Mouse (Mus musculus): ENCODE measurements at regions not wholly inside any gene's neighbourhood (a gene's known extent, or its start where the extent isn't known, plus 50 kb on each side); places are given as distances from the start of the nearest gene placed in this dataset.

DNA sequence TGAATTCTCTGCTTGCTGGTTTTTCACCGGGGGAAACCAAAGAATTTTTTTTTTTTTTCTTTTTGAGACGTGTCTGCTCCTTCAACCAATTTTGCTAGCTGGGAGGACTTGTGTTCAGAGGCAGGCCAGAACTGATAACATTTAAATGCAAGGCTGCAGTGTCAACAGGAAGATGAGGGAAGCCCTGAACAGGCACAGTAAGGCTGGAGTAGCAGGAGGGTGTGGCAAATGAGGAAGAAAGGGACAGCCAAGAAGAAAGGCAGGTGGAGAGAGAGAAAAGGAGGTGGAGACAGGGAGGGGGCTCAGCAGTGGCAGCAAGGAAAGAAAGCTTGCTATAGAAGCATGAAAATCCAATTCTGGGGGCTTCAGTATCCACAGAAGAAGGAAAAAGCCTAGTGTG lies 130.4 kb upstream of the Cadm1 start:
- DNase-seq, result no peak

DNA sequence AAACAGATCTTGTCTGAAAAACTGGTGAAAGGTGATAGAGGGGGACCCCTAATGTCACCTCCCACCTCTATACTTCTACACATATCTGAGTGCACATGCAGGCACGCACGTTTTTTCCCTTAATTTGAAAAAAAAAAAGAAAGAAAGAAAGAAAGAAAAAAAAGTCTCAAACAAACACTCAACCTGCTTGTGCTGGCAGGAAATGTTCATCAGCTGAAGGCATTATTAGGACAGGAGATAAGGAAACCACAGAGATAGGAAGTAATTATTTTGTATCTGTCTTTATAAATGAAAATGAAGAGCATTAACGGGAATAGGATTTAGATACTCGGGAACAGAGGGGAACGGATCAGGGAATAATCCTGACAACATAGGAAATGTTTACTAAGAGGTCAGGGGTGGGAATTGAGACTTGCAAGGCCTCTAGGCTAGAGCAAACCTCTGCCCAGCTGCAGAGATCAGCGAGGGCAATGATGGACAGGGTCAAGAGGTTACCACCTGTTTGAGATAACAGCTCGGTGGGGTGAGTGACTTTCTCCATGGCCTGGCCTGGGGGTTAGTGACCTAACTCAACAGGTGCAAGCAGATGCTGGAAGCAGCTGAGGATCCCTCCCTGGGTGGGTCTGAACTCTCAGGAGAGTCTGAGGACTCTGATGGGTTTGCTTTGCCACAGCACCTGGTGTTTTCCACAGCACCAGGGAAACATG lies 129.7 kb upstream of the Cadm1 start:
- no peak for DNase-seq

DNA sequence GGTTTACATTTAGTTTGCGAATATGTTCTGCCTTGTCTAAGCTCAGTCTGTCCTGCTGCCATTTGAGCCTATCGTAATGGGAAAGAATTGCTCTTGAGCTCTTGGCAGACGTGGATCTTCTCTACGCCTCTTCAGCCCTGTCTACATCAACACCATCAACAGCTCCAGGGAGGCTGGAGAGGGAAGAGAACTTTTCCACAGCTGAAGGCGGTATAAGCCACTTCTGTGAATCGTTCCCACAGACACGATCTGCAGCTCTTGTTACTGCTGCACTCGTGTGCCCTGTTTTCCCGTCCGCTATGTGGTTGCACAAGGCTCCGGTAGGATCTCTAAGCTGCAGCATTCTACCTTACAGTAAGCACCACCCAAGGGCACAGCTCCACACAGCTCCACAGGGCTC lies 128.5 kb upstream of the Cadm1 start:
- DNase-seq, result no peak

DNA sequence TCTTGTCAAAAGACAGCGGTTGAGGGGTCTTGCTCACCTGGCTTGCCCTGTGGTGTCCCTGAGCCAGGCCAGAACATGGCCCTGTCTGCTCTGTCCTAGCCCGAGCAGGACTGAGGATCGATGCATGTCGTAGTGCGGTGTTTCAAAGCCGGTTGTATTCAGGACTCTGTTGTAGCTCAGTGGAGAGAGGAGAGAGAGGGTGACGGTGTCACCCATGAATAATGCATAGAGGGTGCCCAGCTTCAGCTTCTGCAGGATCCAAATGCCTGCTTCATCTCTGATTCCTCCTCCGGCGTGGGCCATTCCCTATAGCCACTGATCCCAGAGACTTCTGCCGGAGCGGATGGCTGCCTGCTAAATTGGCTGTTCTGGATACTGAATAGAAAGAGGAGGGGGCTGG lies 126.7 kb upstream of the Cadm1 start:
- no peak for DNase-seq

DNA sequence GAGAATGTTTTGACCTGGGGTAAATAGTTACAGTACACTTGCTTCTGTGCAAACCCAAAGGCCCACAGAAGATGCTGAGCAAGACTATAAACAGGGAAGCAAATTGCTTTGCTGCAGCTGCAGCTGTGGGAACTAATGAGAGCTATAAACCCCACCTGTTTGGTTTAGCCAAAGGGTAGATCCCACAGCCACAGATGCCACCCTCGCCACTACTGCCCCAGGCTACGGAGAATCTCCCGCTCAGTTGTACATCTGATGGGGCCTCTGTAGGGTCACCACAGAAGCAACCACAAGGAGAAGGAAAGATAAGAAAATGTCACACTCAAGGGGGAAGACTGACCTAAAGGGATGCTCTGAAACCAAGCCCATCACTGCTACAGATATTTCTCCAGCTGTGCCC lies 125.2 kb upstream of the Cadm1 start:
- DNase-seq, result no peak

DNA sequence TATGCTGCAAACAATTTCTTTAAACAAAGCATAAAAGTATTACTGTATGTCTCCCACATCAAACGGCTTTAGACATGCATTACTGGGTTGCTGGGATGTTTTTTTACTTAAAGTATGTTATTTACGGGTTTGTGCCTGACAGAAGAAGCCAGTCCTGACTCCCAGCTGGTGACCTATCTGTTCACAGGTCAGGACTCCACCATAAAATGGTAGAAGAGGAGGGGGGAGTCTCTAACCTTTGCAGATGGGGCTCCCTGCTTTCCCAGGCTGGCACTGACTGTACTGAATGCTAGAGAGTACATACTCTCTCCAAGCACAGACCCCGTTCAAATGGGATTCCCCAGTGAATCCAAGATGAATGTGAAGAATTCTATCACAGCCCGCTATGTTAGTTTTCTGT lies 124.4 kb upstream of the Cadm1 start:
- no peak for DNase-seq

DNA sequence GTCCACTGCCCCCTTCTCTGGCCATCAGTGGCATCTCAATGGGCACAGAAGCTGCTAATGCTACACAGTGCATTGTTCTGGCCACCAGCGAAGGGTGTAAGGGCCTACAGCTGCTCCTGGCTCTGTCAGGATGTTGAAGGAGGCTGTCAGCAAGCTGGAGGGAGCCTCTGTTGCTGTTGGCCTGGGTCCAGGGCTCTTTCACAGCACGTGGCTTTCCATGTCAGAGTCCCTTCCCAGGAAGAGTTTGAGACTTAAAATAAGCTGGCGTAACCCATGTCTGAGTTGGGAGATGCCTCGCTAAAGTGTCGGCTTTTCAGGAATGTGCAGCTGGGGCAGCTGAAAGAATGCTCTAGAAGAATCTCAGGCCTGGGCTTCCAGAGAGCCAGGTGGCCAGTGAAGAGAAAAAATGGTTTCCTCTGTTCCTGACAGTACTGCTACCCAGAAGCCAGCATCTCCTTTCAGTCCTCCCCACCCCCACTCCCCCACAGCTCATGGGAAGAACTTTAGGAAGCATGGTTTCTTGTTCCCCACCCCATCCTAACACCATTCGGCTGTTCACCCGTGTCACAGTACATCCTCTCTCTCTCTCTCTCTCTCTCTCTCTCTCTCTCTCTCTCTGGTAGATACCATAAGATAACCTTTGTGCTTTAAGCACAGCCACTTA lies 122.8 kb upstream of the Cadm1 start:
- DNase-seq, result peak; percentile 89

DNA sequence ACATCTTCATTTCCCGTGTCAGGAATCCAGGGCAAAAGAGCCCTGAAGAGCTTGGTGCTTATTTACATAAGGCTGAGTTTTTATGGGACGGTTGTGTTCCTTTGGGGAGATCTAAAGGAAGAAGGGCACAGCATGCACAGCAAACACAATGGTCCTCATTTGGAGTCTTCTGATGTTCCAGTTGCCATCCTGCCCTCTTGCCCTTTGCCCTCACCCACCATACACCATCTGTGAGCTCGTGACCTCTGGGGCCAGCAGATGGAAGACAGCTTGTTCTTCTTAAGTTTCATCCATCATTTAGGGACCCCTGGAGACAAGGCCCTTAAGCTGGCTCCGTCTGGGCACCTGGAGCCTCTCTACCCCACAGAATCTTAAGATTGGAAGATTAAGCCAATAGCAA lies 121.9 kb upstream of the Cadm1 start:
- no peak for DNase-seq

DNA sequence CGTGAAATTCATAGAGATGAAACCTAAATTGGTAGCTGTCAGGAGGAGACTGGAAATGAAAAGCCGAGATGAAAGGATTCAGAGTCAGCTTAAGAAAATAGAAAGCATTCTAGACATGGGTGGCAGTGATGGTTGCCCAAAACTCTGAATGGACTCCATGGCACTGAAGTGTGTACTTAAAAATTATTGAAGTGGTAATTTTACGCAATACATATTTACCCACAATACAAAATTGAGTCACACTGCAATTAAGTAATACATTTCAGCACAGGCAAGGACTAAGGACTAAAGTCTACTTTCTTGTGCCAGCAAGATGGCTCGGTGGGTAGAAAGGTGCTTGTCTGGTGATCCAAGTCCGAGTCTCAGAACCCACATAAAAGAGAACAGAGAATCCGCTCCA lies 120.4 kb upstream of the Cadm1 start:
- no peak for DNase-seq

DNA sequence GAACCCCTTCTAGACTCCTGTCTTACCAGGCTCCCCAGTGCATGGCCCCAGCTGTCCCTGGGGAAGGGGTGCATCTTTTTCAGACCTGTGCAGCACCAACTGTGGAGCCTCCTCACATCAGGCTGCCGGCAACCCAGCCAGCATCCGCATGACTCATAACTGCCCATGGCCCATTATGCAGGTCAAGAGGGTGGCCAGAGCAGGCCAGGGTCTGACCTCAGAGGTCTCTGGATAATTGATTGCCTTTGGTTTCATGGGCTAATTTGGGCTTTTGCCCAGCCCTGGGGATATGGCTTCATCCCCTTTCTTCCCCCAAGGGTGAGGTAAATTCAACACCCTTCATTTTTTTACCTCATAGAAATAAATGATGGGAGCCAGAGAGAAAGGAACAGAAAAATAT lies 117.2 kb upstream of the Cadm1 start:
- DNase-seq, result no peak

DNA sequence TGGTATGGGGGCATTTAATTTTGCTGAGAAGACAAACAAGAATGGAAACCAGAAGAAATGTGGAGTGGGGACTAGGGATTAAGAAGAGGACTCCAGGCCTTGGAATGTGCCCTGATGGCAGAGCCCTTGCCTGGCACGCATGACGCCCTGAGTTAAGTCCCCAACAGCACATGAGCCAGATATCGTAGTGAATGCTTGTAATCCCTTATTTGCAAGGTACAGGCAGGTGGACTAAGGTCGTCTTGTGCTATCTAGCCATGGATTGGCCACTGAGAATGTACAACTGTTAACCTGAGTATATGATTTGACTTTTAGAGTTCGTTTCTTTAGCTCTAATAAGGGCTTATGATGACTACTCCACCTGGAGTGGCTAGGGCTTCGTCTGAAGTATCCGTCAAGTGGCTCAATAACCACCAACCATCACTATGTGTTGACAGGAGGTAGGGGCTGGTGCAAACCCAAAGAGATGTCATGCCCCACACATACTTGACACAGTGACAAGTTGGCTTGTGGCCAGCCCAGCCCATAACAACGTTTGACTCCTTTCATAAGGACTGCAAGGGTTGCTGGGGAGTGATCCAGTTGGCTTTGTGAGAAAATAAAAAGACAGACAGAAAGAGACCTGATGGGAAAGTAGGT lies 115.5 kb upstream of the Cadm1 start:
- peak; percentile 66 for DNase-seq

DNA sequence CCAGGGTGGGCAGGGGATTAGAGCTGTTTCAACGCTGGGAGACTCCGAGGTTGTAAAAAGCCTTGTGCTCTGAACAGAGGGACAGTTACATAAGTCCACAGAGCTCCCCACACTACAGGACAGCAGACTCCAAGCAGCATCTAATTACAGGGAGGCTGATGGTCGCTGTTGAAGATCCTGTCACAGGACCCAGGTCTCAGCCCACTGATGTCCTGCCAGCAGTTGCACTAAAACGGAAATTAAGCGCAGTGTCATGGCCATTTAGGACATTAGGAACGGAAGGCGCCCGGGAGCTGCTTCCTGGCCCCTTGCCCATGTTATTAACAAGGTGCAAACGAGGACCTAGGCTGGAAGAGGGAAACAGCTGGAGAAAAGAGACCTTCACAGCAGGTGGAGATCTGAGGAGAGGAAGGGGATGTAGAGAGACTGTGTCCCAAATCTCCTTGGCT lies 107.8 kb upstream of the Cadm1 start:
- DNase-seq, result peak; percentile 65

DNA sequence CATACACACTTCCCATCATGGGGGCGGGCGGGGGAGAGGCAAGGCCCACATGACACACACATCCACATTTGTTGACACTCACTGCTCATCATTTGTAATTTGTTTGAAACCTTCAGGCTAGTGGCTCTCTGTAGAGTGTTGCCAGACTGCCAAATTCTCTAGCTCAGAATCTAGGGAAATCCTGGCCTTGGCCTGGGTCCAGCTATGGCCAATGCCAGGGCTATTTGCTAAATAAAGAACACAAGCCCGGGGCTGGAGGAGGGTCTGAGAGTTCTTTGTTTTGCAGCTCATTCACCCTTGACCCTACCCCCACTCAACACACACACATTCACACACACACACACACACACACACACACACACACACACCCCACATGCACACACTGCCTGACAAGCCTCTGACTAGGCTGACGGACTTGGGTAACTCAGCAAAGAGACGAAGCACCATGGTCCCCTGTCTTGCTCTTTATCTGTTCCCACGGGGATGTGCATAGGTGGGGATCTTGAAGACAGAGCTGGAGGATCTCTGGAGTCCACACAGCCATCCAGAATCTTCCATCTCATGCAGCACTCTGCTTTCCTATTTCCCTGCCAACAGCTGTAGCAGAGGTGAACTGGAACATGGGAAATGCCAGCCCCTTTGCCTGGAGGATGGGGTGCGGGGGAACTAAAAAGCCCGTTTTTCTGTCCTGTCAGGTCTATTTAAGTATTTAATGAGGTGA lies 107.1 kb upstream of the Cadm1 start:
- DNase-seq, result peak; percentile 86

DNA sequence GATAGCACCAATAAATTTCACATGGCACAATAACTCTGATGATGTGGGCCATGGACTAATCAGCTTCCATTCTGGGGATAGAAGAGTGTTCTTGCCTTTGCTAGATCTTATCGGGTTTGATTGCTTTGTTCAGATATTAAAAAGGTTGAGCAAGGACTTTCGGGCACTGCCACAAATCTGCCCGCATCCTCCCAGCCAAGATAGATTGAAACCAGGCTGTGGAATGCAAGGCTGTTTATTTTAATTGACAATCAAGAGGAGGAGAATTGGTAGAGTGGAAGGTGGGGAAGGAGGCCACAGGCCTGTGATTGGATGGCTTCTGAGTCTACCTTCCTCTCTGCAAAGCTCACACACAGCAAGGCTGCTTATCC lies 106.5 kb upstream of the Cadm1 start:
- no peak for DNase-seq

DNA sequence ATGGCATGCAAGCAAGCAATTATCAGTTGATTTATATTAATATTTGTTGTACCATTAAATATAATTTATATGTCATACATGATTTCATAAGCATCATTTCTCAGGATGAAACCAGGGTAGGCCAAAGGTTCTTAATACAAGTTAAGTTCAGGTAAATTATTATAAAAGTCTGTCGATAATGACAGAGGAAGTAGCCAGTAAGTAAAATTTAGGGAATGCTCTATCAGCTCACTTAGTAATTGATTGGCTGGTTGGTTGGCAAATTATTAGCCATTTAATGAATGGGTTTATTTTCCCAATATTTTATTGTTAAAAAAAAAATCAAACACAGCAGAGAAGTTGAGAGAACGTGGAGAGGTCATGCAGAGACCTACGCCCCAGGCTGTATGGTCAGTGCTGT lies 105.8 kb upstream of the Cadm1 start:
- DNase-seq, result no peak

DNA sequence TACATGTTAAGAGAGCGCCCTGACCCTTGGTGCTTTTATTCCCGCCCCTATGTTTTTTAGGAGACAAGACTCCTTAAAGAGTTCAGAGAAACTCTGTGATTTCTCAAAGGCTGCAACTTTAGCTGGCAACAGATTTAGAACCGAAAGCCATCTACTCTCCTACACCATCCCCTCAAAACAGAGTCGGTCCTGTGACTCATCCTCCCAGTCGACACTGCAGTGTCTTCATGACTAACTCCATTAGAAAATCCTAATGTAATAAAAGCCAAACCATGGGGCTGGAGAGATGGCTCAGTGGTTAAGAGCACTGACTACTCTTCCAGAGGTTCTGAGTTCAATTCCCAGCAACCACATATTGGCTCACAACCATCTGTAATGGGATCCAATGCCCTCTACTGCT lies 103.3 kb upstream of the Cadm1 start:
- DNase-seq, result no peak

DNA sequence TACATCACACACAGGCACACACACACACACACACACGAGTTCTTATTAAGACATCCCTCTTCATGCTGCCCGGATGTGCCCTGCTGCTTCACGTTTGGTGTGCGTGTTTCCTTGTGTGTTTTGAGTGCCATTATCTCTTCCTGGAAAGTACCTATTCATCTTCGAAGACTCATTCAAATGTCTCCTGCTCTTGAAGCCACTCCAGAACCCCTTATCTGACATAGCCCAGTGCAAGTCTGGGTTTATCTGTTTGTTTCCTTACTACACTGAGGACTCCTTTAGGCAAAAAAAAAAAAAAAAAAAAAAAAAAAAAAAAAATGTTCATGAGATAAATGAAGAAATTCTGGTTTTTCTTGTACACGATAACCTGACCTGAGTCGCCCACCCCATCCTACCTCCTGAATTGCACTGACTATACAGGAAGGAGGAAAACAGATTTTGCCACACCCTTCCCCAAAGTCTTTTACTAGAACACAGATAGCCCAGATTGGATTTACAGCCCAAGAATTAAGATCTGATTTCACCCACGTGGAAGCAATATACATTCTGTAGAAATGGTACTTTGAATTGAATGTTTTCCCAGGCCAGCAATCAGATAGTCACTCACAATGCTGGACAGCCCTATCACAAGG lies 101.1 kb upstream of the Cadm1 start:
- no peak for DNase-seq

DNA sequence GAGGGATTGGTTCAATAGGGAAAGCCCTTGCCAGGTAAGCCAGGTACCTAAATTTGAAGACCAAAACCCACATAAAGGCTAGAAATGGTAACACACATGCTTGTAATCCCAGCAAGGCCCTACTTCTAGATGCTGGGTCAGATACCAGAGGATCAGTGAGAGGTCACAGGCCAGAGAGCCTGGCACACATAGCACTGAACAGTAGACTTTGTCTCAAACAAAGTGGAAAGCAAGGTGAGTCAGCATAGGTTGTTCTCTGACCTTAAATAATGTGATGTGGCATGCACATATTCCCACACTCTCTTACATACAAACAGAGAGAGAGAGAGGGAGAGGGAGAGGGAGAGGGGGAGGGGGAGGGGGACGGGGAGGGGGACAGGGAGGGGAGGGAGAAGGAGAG lies 100.3 kb upstream of the Cadm1 start:
- no peak for DNase-seq

DNA sequence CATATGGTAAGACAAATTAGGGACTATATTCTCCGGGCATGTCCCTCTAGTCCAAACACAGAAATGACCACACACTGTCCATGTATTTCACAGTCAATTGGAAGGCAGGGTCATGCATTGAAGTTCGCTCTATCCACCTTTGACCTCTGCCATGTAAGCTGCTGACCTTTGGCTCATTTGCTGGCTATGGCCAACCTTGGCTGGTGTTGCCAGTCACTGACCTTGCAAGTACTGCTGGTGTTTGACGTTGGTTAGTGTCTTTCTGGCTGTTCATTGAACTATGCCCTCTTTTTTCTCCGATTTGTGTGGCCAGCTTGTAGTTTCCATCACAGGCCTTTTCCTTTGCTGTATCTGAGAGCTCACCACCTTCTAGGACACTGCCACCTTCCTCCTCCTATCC lies 97.3 kb upstream of the Cadm1 start:
- no peak for DNase-seq

DNA sequence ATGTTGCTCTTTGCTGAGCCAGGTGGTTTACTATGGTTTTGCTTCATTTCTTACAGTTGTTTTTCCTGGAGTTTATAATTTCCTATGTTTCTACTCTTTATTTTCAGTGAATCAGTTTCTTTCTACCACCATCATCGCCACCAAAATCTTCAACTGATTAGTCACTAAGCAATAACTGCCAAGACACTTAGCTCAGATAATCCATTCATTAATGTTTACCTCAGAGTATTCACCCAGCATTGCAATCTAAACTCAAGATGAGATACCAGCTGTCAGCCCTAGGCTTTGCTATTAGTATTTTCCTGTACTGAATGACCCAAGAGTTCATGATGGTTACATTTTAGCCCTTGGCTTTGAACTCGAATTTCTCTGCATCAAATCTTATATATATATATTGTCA lies 96.8 kb upstream of the Cadm1 start:
- DNase-seq, result no peak

DNA sequence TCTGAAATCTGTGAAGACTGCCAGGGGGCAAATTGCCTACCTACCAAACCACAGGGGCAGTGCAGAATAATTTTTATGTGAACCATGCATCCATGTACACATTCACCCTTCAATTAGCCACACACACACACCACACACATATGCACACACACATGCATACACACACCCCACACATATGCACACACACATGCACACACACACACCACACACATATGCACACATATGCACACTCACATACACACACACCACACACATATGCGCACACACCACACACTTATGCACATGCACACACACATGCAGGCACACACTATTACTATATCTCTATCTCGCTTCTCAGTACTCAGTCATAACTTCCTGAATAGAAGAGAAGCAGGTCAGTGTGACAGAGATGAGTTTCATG lies 95.9 kb upstream of the Cadm1 start:
- DNase-seq, result no peak

DNA sequence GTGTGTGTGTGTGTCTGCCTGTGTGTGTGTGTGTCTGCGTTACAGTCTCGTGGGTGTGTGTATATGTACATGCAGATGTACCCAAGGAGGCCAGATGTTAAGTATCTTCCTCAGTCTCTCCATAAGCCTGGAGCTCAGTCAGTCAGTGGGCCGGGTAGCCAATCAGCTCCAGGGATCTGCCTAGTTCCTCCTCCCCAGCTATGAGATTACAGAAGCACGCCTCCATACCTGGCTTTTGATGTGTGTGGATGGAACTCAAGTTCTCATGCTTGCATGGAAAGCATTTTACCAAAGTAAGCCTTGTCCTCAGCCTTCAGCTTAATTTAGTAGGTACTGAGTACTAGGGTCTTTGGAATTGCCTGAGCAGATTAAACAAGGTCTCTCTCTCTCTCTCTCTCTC lies 91.0 kb upstream of the Cadm1 start:
- no peak for DNase-seq

DNA sequence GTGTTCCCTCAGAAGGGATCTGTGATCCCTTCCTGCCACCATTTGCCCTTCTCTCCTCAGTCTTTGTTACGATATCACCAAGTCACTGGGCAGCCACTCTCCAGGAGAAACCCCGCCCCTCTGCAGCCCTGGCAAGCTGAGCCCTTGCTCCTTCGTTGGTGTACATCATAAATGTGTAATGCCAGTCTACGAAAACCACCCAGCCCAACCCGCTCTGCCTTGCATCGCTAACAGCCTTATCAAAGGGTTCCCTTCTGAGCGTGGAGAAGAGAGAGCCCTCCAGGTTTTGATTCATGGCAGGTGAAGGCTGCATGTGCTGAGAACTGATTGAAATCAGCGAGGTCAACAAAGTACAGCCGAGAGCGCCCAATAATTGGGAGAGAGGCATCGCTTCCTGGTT lies 90.5 kb upstream of the Cadm1 start:
- no peak for DNase-seq

Data from heart, postnatal 4 days (tissue).